Mouse (Mus musculus) brown adipose tissue, adult 24 weeks (tissue): ENCODE results near the gene Clk2. TPM values are rescaled to one million over a fixed set of nuclear protein-coding genes. Genes with fewer than 3 reads are reported as not detected.
"Not testable (repeated sequence)": the region's sequence is repeated elsewhere in the genome, so short reads cannot be mapped to it uniquely, and the experiment has no call there.

Experiments
- H3K27ac ChIP-seq: fragments of 200-500 bp; replicated peaks from 2 replicates; pipeline ENCODE4 v1.5.1; 2012; ENCODE audit warnings: low read depth, mild to moderate bottlenecking, low read length
- H3K4me1 ChIP-seq: fragments of 200-500 bp; 2 replicates; pipeline ENCODE4 v1.6.1; 2012; ENCODE audit warnings: low read length, mixed read lengths; ENCODE audit not compliant: control insufficient read depth, insufficient read depth, insufficient read length
- H3K4me3 ChIP-seq: fragments of 200-500 bp; 2 replicates; pipeline ENCODE4 v1.5.1; 2012; ENCODE audit warnings: low read depth, mild to moderate bottlenecking, low read length, moderate library complexity; ENCODE audit not compliant: insufficient read depth
- polyA plus RNA-seq: library from polyadenylated mRNA; stranded (reverse); fragments of >200 nt; gene quantifications from 2 replicates; pipeline ENCODE4 v1.2.4, GENCODE M21; 2012; ENCODE audit not compliant: missing spikeins, insufficient read depth, insufficient read length

Clk2 gene
- polyA plus RNA-seq, 1 experiment: 14.3 TPM

DNA sequence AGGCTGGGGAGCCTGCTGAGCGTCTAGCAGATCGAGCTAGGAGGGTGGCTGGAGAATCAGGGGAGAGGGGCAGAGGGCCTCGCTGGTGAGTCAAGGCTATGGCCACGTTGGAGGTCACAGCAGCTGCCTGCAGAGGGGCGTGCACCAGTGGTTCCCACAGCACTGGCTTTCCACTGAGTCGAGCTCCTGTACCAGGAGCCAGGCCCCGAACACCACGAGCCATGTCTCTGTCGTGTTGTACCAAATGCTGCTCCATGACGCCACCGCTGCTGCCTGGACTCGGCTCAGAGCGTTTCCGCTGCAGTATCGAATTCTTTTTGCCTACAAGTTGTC, 16.6 kb upstream of the Clk2 start:
- Histone ChIP-seq H3K4me3 (no peak overlapping the region), H3K4me1 (no peaks in the 10 kb centered on the region), H3K27ac (no peak overlapping the region)

DNA sequence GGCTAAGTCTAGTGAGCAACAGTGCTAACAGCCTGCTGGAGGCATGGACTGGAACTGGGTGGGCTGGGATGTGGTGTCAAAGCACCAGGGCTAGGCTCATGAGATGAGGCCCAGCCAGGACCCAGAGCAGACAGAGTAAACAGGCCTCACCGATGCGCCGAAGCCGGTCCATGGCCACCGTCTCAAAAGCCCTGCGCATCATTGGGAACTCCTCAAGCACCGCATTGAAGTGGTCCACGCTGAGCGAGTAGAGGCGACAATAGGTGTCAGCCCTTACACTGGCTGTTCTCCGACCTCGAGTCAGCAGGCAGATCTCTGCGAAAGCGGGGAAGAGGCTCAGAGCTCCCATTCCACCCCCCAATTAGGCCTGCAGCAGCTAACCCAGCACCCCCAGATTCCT, 16.0 kb upstream of the Clk2 start:
- Histone ChIP-seq H3K27ac (no peak overlapping the region), H3K4me3 (no peak overlapping the region), H3K4me1 (no peaks in the 10 kb centered on the region)

DNA sequence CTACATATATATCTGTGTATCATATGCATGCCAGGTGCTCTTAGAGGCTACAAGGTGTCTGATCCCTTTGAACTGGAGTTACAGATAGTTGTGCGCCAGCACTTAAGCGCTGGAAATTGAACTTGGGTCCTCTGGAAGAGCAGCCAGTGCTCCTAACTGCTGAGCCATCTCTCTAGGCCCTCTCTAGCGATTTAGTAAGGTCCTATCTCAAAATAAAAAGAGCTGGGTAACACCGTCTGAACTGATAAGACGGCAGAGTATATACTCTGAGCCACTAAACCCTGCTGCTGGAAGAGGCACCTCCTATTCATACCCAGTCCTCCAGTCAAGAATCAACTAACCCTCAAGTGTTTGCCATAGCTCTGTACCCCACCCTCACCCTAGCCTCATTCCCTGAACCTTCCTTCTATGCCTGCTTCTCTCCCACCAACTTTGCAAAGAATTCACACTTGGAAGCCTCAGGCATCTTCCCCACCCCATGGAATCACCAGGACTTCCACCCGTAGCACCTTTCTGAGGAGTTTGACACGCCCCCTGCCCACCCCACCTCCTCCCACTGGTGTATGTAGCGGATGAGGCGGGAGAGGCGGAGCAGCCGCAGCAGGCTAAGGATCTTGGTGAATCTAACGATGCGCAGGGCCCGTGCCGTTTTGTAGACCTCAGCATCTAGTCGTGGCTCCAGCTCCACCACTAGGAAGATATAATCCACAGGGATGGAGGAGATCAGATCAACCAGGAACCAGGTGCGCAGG, 12.3 kb upstream of the Clk2 start:
- Histone ChIP-seq H3K4me1 (no peaks in the 10 kb centered on the region), H3K4me3 (no peak overlapping the region), H3K27ac (no peak overlapping the region)

DNA sequence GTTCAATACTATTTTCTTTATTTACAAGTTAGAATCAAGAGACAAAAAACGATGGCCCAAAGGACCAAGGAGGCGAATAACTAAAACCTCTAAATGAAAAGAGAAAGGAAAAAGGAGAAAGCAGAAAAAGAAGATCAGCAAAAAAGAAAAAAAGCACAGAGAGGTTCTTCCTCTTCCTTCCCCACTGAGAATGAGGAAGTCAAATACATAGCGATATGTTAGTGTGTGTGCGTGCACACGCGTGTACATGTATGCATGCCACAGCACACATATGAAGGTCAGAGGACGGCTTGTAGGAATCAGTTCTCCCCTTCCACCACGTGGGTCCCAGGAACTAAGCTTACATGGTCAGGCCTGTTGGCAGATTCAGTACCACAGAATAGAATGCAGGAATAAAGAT, 7.6 kb upstream of the Clk2 start:
- Histone ChIP-seq H3K4me3 (no peak overlapping the region), H3K27ac (no peak overlapping the region)

DNA sequence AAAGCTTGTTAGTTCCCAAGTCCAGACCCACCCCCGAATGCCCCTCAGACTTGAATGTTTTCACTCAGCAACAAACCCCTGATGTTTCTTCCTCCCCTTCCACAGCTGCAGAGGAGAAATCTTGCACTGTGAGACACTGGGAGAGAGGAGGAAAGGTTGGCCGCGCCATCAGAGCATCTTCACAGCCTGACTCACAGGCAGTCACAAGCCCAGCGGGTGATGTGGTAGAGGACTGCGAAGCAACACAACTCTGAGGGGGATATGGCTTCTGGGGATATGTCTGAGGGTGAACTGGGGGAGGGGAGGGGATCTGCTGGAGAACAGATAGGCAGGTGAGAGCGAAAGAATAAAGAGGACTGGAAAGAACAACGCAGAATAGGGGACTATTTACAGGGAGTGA, 5.9 kb upstream of the Clk2 start:
- H3K27ac ChIP-seq: no peak overlapping the region
- H3K4me3 ChIP-seq: no peak overlapping the region
- no peaks in the 10 kb centered on the region for H3K4me1 ChIP-seq

More for the DNA sequence above, 7.6 kb upstream of the Clk2 start:
- H3K4me1 ChIP-seq: no peaks in the 10 kb centered on the region

DNA sequence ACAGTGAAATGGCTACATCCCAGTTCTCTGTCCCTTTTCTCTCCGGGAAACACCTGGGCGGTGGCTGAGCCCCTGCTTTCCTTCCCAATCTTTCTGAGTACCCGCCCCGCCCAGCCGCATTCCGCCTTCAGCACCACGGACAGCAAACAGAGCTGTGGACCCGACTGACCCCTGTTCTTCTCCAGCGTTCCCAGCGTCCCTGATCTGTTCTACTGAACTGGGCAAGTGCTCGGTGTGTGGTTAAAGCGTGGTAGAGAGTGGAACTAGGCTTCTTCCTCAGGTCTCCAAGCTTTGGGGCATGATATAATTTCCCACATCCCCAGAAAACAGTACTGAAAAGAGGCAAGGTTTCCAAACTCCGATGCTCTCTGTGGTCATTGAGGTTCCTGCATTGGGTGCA, 5.4 kb upstream of the Clk2 start:
- no peaks in the 10 kb centered on the region for H3K4me1 ChIP-seq
- no peak overlapping the region for H3K27ac ChIP-seq
- H3K4me3 ChIP-seq: peak overlapping the region; percentile 60

DNA sequence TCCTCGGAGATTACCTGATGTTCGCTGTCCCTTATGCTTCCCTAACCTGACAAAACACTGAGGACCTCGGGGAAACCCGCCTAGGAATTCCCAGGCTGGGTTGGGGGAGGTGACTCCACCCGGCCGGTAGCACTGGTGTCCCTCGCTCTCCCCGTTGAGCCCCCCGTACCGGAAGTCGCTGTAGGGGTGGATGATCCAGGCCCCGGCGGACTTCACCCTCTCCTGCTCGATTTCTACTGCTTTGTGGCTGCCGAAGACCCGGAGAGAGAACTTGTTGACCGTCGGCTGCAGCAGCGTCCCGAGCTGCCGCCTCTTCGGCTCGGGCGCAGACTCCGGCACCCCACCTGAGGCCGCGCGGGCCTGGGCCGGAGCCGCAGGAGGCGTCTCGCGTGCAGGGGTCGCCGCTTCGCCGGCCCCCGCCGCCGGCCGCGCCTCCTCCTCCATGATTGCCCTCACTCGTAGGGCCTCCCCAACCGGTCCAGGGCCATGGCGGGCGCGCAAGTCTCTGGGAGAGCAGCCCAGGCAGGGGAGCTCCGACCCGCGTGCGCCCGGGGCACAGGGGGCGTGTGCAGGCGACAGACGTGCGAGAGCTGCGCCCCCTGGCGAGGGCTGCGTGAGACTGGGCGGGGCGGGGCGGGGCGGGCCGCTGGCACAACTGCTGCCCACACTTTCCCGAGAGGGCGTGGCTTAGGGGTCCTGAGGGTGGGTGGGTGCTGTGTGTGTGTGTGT, 4.8 kb upstream of the Clk2 start, which contains the start of gene Hcn3:
Gene Hcn3, minus strand, starts transcription at position 581 of the 729 bp plus-strand sequence.
- Histone ChIP-seq H3K4me1 (no peaks in the 10 kb centered on the region), H3K27ac (no peak within 1 kb of the TSS), H3K4me3 (peak within 1 kb of the TSS; percentile 60)

DNA sequence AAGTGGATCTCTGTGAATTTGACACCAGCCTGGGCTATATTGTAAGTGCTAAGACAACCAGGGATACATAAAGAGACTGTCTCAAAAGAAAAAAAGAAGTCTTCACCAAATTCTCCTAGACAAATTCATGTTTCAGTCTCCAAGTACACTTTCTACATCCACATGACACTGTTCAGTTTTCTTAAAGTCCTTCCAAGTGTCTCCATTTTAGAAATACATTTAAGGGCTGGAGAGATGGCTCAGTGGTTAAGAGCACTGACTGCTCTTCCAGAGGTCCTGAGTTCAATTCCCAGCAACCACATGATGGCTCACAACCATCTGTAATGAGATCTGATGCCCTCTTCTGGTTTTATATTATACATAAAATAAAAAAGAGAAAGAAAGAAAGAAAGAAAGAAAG, 3.4 kb upstream of the Clk2 start:
- not testable (repeated sequence) for H3K27ac ChIP-seq, H3K4me3 ChIP-seq, H3K4me1 ChIP-seq

DNA sequence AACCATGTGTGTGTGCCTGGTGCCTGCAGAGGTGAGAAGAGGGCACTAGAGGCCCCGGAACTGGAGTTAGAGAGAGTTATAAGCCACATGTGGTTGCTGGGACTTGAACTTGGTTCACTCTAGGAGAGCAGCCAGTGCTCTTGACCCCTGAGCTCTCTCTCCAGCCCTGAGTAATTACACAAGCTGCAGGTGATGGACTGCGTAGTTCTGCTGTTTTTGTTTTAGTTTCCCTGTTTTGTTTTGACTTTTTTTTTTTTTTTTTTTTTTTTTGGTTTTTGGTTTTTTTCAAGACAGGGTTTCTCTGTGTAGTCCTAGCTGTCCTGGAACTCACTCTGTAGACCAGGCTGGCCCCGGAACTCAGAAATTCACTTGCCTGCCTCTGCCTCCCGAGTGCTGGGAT, 2.8 kb upstream of the Clk2 start:
- H3K27ac ChIP-seq: no peak overlapping the region
- peaks cover 8% of the 10 kb centered on the region for H3K4me1 ChIP-seq
- H3K4me3 ChIP-seq: no peak overlapping the region

DNA sequence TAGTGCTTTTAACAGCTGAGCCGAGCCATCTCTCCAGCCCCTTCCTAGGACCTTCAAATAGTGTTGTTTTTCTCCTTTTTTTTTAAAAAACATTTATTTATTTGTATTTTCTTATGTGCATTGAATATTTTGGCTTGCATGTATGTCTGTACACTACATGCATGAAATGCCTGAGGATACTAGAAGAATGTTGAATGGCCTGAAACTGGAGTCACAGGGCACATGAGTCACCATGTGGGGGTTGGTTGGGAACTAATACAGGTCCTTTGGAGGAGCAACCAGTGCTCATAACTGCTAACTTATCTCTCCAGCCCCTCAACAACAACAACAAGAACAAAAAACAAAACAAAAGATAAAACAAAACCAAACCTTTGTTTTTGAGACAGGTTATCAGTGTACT, 1.5 kb upstream of the Clk2 start:
- H3K4me3 ChIP-seq: no peak overlapping the region
- no peak overlapping the region for H3K27ac ChIP-seq
- H3K4me1 ChIP-seq: peaks cover 8% of the 10 kb centered on the region

DNA sequence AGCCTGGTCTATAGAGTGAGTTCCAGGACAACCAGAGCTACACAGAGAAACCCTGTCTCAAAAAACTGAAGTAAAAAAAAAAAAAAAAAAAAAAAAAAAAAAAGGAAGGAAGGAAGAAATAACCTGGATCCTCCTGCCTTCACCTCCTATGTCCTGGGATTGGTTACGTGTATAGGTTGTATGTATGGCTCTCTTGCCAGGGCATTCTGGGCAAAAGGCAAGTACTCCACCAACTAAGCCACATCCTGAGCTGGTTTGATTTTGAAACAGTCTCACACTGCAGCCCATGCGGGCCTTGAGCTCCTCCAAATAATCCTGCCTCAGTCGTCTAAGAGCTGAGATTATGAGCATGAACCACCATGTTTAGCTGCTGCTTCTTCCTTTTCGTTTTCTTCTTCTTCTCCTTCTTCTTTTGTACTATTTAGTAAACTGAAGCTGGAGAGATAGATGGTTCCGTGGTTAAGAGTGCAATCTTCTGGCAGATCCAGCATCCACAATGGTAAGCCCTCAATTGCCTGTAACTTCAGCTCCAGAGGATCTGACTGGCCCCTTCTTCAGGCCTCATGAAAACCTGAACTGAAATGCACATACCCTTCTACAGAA, 851 bp upstream of the Clk2 start:
- Histone ChIP-seq H3K4me3 (peak overlapping the region; percentile 74; the same call in 1 of the 2 replicates), H3K27ac (no peak overlapping the region)

DNA sequence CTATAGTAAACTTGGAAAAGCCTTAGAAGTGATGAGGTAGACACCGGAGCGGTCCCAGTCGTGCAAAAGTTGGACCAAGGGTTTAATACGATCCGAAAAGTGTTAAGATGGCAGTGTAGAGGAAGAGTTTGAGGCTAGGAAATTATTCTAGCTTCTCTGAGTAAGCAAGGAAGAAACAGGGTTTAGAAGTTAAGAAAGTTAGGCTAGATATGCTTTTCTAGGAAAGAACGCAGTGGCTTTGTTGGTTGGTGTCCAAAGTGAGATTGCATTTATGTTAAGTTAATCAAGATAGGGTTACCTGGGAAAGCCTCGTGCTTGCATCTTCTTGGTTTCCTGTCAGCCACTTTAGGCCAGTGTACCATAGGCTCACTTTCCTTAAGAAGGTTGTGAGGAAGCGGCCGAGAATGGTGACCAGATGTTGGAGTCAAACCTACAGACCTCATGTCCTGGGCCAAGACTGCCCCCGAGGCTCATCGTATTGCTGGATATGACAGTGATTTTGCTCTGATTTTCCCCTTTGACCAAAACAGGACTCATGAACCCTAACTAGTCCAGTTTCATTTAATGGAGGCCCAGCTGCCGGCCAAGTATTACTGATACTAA, 774 bp downstream of the Clk2 start:
- Histone ChIP-seq H3K4me1 (peaks cover 8% of the 10 kb centered on the region), H3K27ac (peak overlapping the region; percentile 87)

More for the DNA sequence above, 851 bp upstream of the Clk2 start:
- H3K4me1 ChIP-seq: peaks cover 8% of the 10 kb centered on the region

DNA sequence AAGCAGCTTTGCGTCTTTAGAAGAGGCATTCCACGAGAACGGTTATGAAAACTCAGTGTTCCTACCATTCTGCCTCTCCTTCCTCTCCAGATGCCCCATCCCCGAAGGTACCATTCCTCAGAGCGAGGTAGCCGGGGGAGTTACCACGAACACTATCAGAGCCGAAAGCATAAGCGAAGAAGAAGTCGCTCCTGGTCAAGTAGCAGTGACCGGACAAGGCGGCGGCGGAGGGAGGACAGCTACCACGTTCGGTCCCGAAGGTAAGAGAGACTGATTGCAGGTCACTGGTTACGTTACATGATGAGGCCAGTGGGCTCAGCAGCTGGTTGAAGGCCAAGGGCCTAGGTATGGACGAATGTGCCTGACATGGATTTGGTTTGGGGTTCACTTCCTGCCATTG, 2.4 kb downstream of the Clk2 start:
- Histone ChIP-seq H3K27ac (no peak overlapping the region), H3K4me1 (peaks cover 8% of the 10 kb centered on the region), H3K4me3 (no peak overlapping the region)

More for the DNA sequence above, 774 bp downstream of the Clk2 start:
- H3K4me3 ChIP-seq: peak overlapping the region; percentile 97

DNA sequence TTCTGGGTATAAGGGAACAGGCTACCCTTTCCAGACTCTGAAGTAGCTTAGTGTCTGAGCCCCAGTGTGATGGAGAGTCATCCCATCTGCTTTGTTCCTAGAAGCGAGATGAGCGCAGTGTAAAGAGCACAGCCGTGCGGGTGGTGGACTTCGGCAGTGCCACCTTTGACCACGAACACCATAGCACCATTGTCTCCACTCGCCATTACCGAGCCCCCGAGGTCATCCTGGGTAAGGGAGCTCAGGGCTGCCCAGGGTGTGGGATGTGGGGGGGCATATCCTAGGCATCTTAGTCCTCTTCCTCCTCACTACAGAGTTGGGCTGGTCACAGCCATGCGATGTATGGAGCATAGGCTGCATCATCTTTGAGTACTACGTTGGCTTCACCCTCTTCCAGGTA, 10.2 kb downstream of the Clk2 start:
- Histone ChIP-seq H3K27ac (no peak overlapping the region), H3K4me3 (no peak overlapping the region), H3K4me1 (0 out of 2 replicates have a peak, but pooled peaks cover 5% of the 10 kb centered on the region)

DNA sequence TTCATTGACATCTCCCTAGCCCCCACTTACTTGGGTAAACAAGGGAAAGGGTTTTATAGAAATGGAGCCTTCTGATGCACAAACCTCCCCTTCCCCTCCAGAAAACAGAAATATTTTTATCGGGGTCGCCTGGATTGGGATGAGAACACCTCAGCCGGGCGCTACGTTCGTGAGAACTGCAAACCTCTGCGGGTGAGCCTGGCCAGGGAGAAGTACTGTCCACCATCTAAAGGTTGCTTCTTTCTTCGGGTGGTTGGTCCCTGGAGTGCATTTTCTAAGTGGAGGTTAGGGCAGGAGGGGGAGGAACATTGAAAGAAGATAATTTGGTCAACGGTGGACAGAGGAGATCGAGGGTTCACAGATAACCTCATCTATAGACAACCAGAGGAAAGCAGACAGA, 10.9 kb downstream of the Clk2 start:
- no peak overlapping the region for H3K4me3 ChIP-seq
- 0 out of 2 replicates have a peak, but pooled peaks cover 5% of the 10 kb centered on the region for H3K4me1 ChIP-seq
- H3K27ac ChIP-seq: no peak overlapping the region
